Mouse (Mus musculus): ENCODE measurements around the gene Oprd1.

DNA sequence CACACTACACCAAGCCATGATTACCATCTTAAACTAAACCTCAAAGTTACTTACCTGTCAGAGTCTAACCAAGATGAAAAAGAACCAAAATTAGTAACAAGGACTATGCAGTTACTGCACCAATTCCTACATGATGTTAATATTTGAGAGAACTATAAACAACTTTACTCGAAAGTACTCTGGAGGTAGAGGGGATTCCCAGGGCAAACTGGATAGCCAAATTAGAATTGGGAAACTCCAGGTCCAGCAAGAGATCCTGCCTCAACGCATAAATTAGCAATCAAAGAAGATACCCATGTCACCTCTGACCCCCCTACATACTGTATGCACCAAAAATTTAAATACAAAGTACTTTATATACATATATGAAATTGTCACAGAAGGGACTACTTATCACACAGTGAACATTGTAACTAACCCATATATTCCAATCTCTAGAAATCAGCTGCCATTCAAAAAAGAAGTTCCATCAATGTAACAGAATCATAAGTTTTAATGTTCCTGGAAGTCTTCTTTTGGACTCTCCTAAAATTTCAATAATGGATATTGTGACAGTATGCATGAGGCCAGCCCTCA is 43.6 kb upstream of the Oprd1 start:
- TF ChIP-seq CTCF (IDR thresholded peaks at IDR 0.05; ENCODE audit: extremely low read depth, insufficient read length, insufficient replicate concordance, low read depth, low read length) (no peak), POLR2A (IDR thresholded peaks at IDR 0.05; ENCODE audit: low read depth, low read length) (no peak)
